Mouse (Mus musculus) v-Abl transformed pro-B cells (cell line): ENCODE data around the gene Slc52a3.

ENCODE experiments used
- in situ Hi-C, 2 experiments: fragments of 400-800 bp; cut with MboI; formaldehyde crosslinking; loops; one replicate each; pipeline ENCODE4 v1.15.1; 2025; ENCODE audit not compliant: unreplicated experiment in 2 of 2

Slc52a3 gene

DNA sequence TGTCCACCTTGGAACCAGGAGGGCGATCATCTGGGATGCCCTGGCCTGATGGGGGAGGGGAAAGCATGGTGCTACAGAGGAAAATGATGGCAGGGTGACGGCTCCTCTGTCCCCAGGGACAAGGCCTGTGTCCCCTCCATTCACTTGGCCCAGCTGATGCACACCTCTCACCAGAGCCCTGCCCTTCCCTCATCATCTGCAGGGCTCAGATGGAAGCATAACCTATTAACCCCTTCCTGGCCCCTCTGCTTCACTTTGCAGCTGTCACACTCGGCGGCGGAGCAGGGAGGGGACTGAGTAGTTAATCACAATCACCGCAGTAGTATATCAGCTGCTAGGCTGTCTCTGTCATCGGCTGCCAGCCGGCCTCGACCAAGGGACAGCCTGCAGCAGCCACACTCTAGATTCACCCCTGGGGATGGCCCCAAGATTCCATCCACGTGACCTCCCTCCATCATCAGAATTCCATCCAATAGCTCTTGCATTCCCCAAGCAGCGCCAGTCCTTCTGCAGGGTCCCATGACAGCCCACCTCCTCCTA lies 28.6 kb downstream of the Slc52a3 start:
- in situ Hi-C loops = loop anchor here (5.0 to 10.0 kb wide), 3 partner anchors 150 to 342 kb away; no protein-coding TSS in a partner anchor

DNA sequence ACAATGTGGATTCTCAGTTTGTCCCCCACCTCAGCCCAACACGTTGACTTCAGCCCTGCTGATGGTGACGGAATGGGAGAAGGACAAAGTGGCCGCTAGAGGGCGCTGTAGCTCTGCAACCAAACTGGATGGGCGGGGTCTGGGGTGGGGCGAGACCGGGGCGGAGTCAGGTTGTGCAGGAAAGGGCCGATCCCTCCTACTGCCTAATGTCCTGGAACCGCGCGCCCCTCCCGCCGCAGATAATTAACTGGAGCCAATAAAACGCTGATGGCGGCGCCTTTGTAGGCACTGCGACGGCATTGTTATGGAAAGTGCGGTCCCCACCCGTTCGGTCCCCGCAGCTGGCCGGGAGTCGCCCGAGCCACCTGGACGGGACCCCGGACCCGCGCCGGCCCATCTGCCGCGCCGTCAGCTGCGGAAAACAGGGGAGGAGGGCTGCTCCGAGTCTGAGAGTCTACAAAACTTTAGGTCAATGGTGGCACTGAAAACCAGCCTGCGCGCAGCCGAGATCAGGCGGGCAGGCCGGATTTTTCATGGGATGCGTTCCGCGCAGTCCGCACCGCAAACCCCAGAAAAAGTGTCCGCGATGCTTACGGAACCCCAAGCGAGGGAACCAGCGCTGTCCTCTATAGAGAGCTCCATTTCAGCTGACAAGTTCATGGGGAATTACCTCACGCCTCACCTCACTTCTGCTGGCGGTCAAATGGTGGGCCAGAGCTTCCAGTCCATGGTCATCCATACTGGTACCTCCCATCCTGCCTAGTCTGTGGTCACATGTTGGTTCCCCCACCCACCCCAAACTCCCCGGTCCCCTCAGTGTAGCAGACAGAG lies 33.2 kb downstream of the Slc52a3 start:
- in situ Hi-C loops = loop anchor here (10.0 kb wide), 2 partner anchors 155 to 165 kb away; no protein-coding TSS in a partner anchor

DNA sequence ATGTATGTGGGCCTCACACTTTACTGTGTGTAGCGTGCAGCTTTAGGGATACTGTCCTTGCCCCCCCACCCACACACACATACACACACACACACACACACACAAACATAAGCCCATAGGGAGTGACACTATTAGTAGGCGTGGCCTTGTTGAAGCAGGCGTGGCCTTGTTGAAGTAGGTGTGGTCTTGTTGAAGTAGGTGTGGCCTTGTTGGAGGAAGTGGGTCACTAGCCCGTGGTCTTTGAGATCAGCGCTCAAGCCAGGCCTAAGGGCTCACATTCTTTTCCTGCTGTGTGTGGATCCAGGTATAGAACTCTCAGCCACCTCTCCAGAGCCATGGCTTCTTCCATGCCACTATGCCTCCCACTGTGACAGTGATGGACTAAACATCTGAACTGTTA lies 34.7 kb downstream of the Slc52a3 start:
- in situ Hi-C loops = no loop called here

DNA sequence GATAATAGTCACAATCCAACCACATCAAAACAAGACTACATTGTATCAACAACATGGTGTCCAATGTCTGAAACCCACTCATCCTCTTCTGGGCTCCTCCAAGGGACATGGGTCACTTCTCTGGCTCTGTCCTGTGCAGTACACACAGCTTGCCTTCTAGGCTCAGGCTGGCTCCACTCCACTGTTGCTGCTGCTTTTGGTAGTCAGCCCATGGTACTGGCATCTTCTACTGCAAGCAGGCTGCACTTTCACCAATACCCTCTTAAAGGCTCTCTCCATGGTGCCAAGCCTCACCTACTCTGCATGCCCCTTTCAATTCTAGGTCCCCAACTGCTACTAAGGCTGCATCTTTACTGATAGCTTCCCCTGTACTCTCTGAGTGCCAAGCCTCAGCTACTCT lies 43.8 kb downstream of the Slc52a3 start:
- in situ Hi-C loops = no loop called here

DNA sequence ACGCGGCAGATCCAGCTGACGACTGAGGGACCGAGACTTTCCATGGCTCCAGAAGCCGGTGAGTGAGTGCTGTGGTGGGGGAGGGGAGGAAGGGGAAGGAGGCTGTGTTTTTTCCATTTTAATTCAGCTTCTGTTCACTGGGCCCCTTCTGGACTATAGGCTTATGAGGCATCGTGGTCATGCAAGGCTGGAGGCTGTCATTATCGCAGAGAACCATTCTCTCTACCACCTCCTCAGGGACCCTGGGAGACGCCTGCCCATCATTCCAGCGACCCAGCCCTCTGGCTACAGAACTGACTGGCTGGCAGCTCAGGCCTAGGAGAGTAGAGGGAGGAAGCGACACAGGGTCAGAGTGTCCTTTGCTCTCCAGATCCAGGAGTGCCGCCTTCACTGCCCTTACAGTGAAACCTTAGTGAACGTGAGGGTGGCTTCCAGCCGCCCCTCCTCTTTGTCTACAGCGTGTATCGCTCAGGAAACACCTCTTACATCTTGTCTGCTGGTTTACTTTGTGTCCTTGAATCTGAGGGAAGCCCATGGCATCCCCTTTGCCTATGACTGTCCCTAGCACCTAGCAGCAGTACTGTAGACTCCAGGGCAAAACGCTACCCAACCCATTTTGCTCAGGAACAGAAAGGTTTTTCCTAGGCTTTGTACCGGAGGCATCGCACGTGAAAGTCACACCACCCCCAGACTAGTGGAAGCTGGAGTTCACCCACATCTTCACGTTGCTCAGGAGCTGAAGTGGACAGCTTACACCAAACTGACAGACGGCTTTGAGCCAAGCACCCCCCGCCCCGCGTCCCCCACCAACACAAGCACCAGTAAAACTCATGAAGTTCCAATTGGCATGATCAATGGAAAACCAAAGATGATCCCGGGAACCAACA lies 51.0 kb downstream of the Slc52a3 start:
- in situ Hi-C loops = no loop called here

DNA sequence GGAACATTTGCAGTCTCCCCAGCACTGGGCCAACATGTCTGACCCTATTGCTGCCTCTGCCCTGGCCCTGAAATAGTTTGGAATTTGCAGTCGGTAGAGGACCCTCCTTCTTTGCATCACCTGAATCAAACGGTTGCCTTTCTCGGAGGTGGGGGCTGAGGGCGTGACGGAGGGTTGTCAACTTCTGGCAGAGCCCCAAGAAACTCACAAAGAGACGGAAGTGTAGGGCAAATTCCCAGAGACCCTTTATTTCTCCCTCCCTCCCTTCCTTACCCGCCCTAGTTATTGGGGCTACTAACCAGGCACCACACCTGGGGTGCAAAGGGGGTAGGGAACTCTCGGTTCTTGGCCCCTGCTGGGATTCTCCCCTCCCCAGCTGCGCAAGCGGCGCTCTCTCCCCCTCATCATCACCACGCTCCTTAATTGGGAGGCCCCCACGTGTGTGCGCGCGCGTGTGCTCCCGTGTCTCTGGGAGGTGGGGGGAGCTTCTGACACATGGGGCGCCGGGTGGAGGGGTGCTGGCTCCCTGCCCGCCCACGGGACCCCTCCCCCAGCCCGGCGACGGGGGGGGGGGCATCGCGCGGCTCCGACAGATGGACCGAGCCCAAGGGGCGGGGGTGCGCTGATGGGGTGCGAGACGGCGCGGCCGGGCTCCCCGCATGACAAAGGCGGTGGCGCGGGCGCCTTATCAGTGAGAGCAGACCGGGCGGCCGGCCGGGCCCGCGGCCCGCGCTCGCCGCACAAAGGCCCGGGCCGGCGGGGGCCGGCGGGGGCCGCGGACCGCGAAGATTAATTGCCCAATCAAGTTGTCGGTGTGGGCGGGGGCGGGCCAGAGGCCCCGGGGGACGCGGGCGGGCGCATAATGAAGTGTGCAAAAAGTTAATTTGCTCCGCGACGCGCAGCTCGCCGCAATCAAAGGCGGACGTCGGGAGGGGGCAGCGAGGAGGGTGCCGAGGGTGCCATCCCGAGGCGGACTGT lies 52.0 kb downstream of the Slc52a3 start:
- in situ Hi-C loops = no loop called here

DNA sequence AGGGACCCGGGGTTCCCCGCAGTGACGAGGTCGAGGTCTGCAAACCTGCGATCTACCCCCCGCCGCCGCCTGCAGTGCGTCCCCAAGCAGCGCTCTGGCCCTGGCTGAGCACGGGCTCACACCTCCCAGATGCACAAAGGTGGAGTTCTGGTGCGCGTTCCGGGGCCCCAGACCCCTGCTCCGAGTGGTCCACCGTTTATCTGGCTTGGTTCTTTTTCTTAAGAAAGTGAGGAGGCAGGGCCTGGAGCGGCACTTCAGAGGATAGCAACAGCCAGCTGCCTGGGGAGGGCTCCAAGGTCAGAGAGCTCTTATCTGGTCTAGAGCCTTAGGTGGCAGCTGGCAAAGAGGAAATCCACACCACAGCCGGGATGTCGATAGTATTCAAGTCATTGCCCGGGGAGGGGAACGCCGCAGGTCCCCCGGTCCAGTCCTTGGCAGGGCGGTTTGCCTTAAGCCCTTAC lies 52.7 kb downstream of the Slc52a3 start:
- in situ Hi-C loops = no loop called here

GRCm38 (mm10) chr2:152049611-152050270 lies 53.4 kb downstream of the Slc52a3 start:
- in situ Hi-C loops = no loop called here

- in situ Hi-C loops = no loop called here
Measured at GRCm38 (mm10) chr2:152050316-152050715, 54.0 kb downstream of the Slc52a3 start.

GRCm38 (mm10) chr2:152051985-152052384 lies 55.7 kb downstream of the Slc52a3 start:
- in situ Hi-C loops = no loop called here

DNA sequence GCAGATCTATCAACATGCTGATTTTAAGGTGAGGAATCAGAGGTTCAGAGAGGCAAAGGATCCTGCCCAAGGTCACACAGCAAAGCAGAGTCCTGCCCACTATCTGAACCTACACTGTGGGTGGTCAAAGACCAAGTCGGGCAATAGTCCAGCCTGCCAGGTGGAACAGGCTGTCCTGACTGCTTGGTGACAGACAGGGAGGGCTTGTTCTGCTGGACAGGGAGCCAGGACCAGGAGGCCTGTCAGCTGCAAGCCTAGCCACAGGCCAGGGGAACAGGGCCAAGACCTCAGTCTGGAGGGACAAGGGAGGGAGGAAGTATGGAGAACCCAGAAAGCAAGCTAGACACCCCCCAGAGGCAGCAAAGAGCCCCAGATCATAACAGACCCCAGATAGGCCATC lies 59.1 kb downstream of the Slc52a3 start:
- in situ Hi-C loops = no loop called here

- in situ Hi-C loops = no loop called here
Measured at GRCm38 (mm10) chr2:152056368-152057251, 60.3 kb downstream of the Slc52a3 start.

DNA sequence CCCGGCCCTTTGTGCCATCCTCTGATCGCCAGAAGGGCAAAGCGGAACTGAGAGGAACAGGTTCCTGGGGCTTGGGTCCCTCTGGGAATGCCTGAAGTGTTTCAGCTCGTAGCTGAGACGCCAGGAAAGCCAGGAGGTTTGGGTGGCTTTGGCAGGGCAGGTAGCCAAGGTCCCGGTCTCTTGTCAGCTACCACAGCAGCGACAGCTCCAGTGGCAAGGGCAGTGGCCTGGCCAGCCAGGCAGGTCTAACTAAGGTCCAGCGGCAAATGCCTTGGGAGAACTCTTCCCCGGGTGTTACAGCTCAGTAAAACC lies 60.9 kb downstream of the Slc52a3 start:
- in situ Hi-C loops = no loop called here
